16 mouse cellular contexts compared by ENCODE assay signal in the genomic region with DNA sequence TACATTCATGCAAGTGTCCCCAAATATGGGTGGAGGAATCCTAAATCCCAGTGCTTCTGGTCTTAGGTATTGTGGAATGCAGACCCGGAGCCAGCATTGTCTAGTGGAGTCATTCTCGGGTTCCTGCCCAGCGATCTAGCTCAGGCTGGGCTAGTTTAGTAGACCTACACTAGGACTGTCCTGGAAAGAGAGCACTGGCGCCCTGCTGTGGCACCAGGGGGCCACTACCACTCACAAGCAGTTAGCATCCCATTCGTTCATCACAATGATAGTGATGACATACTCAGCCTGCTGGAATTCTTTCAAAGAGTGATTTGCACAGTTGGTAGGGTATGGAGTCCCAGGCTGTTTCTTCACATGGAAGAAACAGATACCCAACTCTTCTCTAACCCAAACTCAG. TPM values are rescaled to one million over a fixed set of nuclear protein-coding genes. Genes with fewer than 3 reads are reported as not detected.
DNase-seq lines count a peak whose midpoint lies in the region; TF ChIP-seq lines count a peak whose summit lies in the region.
"Had no signal": no experiment of that assay in that cellular context is flagged by ENCODE, and none has a peak within 500 bp of the region (broad histone marks: within the 10 kb centered on the region; RNA-seq: fewer than 3 reads in every experiment).

No protein-coding gene starts in this region.

- TF ChIP-seq CTCF in layer of hippocampus, adult 2 months (conservative IDR thresholded peaks at IDR 0.05): peak; percentile 54

- no peak overlapping the region for H3K27ac ChIP-seq in layer of hippocampus, adult 2 months
- H3K27ac ChIP-seq: forebrain, embryonic 15.5 days; hindbrain, postnatal 0 days; neural tube, embryonic 13.5 days; stomach, embryonic 15.5 days had no signal

- H3K4me3 ChIP-seq in layer of hippocampus, adult 2 months: no peak overlapping the region
- H3K4me3 ChIP-seq: forebrain, embryonic 15.5 days; neural tube, embryonic 13.5 days; stomach, embryonic 15.5 days had no signal

- intact Hi-C loops in heart, postnatal 10 days (cut with DNase I): loop anchor here (5.0 kb wide), 1 partner anchor 90 kb away; no protein-coding TSS in a partner anchor
- intact Hi-C loops in heart, postnatal 36 days (cut with DNase I): loop anchor here (5.0 kb wide), 1 partner anchor 60 kb away; no protein-coding TSS in a partner anchor

- peak; percentile 30 to 36 for DNase-seq in heart, postnatal 10 days
- DNase-seq in heart, postnatal 36 days: no peak
- no peak for DNase-seq in layer of hippocampus, adult 2 months (ENCODE audit: low spot score in 2 of 2)
- no peak for DNase-seq in layer of hippocampus, postnatal 10 days (ENCODE audit: low spot score in 2 of 2)
- DNase-seq in ES-CJ7 (ENCODE audit: low read depth, low spot score): peak; percentile 68
- peak; percentile 32 to 56 for DNase-seq in kidney, postnatal 36 days
- no peak for DNase-seq in embryo, embryonic 11 days
- no peak for DNase-seq in frontal cortex, postnatal 10 days (ENCODE audit: low spot score in 2 of 2)
- DNase-seq: adrenal gland, postnatal 25 days; cerebellum, adult 8-10 months; spleen, adult 18-20 months; thymus, postnatal 14 days had no signal

RNA-seq across cellular contexts. Expression of a gene that starts 3.1 kb away (rescaled TPM):
- total RNA-seq in heart, postnatal 10 days (2021): under 1 TPM; 0.50 to 0.84 TPM
- total RNA-seq in heart, postnatal 36 days (2021): 1 to 10 TPM; 1.2 to 1.7 TPM
- total RNA-seq in layer of hippocampus, adult 2 months (2021): 10 to 100 TPM; 26.0 to 28.2 TPM
- 10 to 100 TPM; 14.9 to 16.2 TPM for total RNA-seq in layer of hippocampus, postnatal 10 days (2021)

Comparison
In these comparisons a context has a peak if more than half of its experiments do, and no peak if none do; other contexts are left out.
1. DNase-seq: peak in heart, postnatal 10 days (2 of 2), ES-CJ7 (single experiment) and kidney, postnatal 36 days (2 of 2); none in heart, postnatal 36 days (0 of 2), layer of hippocampus, adult 2 months (0 of 2), layer of hippocampus, postnatal 10 days (0 of 2), embryo, embryonic 11 days (single experiment) and frontal cortex, postnatal 10 days (0 of 2).
2. RNA of a gene that starts 3.1 kb away (total RNA-seq): 26.0 to 28.2 TPM in layer of hippocampus, adult 2 months and 14.9 to 16.2 TPM in layer of hippocampus, postnatal 10 days; 1.2 to 1.7 TPM in heart, postnatal 36 days and 0.50 to 0.84 TPM in heart, postnatal 10 days; every median in the first group is over 4 times any median in the second.